Mouse (Mus musculus): ENCODE measurements around the gene Cby1.
A peak's percentile ranks its signal among the peaks of the same experiment; 100 is the strongest.

Cby1 gene

GRCm38 (mm10) chr15:79677936-79678335 lies 18.9 kb downstream of the Cby1 start:
- no peak for DNase-seq (ENCODE audit: extremely low read depth, low read depth, low spot score)

- DNase-seq (ENCODE audit: extremely low read depth, low read depth, low spot score): no peak
These were observed 23.0 kb downstream of the Cby1 start for GRCm38 (mm10) chr15:79681973-79682372.

DNA sequence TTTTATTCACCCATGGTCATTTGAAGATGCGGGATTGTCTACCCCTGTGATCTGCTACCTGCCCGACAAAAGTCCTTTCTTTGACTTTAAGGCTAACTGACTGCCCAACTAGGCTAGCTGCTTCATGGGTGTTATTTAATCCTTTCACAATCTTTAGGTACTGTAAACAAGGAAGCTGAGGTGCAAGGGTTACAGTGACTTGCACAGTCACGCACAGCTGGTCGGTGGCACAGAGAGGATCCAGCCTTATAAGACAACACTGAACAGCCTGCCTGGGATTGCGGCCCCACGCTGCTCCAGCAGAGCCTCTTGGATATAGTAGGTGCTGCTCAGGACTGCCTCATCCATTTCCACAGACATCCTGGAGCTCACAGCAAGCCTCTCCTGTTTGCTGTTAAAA lies 24.1 kb downstream of the Cby1 start:
- DNase-seq (ENCODE audit: extremely low read depth, low read depth, low spot score): no peak

DNA sequence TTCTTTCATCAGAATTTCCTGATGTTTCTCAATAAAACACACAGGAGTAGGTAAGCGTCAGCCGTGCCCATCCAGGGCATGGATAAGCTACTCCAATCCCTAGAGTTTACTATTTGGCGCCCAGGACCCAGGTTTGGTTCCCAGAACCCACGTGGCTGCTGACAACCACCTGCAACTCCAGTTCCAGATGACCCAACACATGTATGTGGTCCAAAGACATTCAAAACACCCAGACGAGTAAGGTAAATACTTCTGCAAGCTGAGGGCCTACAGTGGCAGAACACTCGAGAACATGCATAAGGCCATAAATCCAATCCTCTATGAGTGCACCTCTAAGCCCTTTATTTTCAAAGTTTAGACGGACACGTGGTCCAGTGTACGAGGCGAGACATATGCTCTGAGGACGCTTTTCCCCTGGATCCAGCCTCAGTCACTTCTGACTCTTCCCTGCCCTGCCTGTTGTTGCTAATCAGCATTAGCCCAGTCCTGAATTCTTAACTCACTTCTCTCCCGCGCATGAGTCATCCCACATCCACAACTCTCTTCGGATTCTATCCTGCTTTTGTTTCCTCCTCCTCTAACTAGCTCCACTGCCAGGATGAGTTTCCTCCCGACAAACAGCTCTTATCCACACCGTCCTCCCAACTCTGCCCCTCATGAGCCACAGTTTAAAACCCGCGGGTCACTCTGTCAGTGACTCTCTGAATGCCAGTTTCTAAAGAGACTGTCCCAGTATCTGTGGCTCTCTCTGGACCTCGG lies 24.9 kb downstream of the Cby1 start:
- no peak for DNase-seq (ENCODE audit: extremely low read depth, low read depth, low spot score)

DNA sequence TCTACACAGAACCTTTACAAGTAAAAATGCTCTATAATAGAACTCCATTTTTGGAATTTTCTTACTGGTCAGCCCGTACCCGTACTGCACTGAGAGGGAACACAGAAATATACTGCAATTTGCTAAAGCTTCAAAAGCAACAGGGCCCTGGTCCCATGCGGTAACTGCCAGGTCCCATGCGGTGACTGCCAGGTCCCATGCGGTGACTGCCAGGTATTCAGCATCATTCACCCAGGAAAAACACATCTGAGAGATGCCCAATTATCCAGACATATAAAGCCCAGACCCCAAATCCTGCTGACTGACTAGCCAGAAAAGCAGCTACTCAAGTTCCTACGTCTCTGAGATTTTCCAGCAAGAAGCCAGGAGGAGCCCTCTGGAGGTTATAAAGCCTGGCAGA lies 25.6 kb downstream of the Cby1 start:
- no peak for DNase-seq (ENCODE audit: extremely low read depth, low read depth, low spot score)

DNA sequence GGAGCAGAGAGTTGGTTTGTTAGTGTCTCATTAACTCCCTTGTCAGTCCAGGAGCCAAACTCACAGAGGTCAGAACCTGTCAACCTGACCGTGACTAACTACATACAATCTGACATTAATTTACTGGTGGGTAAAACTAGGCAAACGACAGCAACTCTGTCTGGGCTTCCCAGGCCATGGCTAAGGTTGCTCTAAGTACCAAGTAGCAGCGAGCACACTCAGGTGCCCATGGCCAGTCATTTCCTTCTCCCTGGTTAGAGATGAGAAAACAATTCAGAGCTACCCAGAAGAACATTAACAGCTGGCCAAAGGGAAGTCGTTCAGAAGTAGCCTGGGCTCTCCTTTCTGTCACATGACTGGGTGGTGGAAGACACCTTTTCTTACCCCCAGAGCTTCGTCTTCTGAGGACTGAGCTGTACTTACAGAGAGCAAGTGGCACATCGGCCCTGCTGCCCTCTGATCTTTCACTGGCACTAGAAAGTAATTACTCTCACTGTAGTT lies 26.2 kb downstream of the Cby1 start:
- DNase-seq (ENCODE audit: extremely low read depth, low read depth, low spot score): no peak

DNA sequence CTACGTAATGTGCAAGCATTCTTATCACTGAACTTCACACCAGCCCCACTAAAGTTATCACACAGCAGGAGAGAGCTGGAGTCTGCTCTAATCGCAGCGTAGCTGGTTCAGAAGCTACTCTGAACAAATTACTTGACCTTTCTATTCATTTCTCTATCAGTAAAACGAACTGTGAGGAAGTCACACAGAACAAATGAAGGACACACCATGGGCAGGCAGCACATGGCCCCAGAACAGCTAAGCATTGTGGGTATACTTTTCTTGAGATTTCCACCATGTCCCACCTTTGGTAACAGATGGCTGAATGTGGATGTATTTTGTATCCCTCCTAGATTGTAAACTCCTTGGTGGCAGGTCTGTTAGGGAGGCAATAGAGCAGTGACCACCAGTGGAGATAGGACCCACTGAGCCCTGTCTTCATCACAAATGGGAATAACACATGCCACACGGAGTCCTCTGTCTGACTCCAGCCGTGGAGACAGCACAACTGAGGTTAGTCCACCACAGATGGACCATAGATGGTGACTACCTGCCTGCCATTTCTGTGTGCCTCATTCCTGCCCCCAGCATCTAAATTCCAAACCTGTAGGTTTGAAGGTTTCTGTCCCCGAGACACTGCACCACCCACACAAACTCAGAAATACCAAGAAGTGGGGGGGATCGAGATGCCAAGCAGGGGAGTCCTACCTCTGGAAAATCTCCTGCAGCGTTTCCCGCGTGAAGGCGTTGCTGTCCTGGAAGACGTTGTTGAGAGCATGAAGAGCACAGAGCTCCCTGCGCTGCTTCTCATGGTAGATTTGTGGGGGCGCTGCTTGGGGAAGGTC lies 27.3 kb downstream of the Cby1 start:
- DNase-seq (ENCODE audit: extremely low read depth, low read depth, low spot score): no peak

DNA sequence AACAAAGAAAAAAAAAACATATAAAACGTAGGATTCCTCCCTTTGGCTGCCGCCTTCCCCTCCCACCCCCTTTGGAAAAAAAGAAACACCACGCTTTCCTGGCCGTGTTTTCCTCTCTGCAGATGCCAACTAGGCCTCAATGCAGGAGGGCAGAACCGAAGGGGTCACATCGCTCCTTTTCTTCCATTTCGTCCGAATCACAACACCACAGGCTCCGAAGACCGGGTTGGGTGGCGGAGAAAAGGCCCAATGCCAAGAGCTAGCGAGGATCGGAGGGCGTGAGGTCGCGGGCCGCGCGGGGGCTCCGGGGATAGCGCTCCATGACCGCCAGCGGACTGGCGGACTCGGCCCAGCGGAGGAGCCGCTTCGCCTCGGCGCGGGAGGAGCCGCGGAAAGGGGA lies 28.2 kb downstream of the Cby1 start:
- no peak for DNase-seq (ENCODE audit: extremely low read depth, low read depth, low spot score)

GRCm38 (mm10) chr15:79687646-79688267 lies 28.8 kb downstream of the Cby1 start, which contains the start of gene Josd1:
Josd1 (minus strand) TSS chr15:79687919.
- DNase-seq (ENCODE audit: extremely low read depth, low read depth, low spot score): no peak

GRCm38 (mm10) chr15:79688268-79688956 lies 29.4 kb downstream of the Cby1 start:
- DNase-seq (ENCODE audit: extremely low read depth, low read depth, low spot score): no peak

DNA sequence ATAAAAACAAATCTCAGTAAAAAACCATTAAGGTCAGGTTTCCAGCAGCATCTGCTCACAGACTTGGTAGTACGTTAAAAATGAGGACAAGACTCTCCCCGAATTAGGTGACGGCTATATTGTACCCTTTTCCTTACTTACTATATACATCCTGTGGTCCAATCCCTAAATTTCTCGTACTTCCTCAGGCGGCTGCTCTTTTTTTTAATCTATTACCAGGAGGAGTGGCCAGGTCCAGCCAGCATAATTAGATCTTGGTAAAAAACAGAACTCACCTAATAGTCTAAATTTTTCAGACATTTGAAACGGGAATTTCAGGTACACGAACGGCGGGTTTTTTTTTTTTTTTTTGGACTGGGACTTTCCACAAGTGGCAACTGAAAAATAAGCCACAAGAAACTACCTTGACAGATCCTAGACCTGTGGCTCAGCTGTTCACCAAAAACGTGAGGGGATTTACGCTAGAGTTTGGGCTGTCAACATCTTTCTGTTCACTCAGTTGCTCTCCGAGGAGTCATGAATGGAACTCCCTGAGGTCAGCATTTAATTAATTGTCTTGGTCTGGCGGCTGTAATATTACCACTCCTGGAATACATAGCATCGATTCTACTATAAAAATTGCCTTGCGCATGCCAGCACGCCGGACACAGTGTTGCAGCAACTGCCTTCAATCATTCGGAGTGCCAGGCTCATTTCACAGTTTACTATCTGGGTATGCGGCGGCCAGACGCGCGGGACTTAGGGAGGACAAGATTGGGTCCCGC lies 30.8 kb downstream of the Cby1 start:
- DNase-seq (ENCODE audit: extremely low read depth, low read depth, low spot score): no peak

DNA sequence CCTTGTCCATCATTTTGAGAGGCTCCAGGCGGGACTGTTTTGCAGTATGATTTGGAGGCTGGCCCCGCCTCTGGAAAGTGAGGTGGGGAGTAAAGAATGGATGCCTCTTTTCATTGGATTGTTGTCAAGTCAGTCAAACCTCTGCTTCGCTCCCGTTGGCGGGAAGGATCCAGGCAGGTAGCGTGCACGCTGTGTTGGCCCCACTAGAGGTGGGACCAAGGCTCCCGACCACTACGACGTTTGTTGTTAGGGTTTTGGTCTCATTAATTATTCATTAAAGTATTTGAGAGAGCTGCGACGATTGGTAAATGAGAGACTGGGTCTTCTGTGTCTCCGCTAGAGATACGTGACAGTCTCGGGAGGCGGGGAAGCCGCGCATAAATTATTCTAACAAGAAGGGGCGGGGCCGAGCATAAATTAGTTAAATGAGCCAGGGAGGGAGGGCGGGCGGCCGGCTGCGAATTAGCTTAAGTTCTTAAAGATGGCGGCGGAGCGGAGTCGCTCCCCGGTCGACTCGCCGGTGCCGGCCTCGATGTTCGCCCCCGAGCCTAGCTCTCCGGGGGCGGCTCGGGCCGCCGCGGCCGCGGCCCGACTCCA lies 31.5 kb downstream of the Cby1 start, which contains the start of gene Gtpbp1:
Gene Gtpbp1, plus strand, starts transcription at position 420 of the 597 bp plus-strand sequence.
- DNase-seq (ENCODE audit: extremely low read depth, low read depth, low spot score): peak; percentile 99

GRCm38 (mm10) chr15:79691023-79691508 lies 32.1 kb downstream of the Cby1 start:
- no peak for DNase-seq (ENCODE audit: extremely low read depth, low read depth, low spot score)

GRCm38 (mm10) chr15:79692334-79692733 lies 33.3 kb downstream of the Cby1 start:
- no peak for DNase-seq (ENCODE audit: extremely low read depth, low read depth, low spot score)

- DNase-seq (ENCODE audit: extremely low read depth, low read depth, low spot score): no peak
These were observed 34.7 kb downstream of the Cby1 start for GRCm38 (mm10) chr15:79693740-79694139.

- DNase-seq (ENCODE audit: extremely low read depth, low read depth, low spot score): no peak
These were observed 35.5 kb downstream of the Cby1 start for GRCm38 (mm10) chr15:79694512-79694911.

DNA sequence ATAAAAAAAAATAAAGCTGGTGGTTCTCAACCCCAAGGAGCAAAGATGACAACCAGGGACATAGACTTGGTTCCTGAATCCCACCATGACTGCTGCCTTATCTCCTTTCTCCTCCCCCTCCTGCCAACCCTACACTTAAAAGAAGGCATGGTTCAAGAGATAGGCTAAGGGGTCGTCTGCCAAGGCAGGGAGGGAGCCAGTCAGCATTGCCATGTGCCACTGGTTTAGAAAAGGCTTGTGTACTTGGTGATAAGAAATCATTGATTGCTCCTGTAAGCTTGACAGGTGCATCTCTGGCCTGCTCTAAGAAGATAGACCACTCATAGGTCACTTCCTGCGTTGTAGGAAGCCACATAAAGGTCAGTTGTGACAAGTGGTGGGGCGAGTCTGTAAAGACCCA lies 36.5 kb downstream of the Cby1 start:
- DNase-seq (ENCODE audit: extremely low read depth, low read depth, low spot score): no peak

GRCm38 (mm10) chr15:79696508-79696907 lies 37.5 kb downstream of the Cby1 start:
- DNase-seq (ENCODE audit: extremely low read depth, low read depth, low spot score): no peak

GRCm38 (mm10) chr15:79697011-79697410 lies 38.0 kb downstream of the Cby1 start:
- no peak for DNase-seq (ENCODE audit: extremely low read depth, low read depth, low spot score)
